Mouse (Mus musculus) midbrain, postnatal 0 days (tissue): Measurements from ENCODE around the gene Scgb1c1. TPM values are rescaled to one million over a fixed set of nuclear protein-coding genes. Genes with fewer than 3 reads are reported as not detected.
A peak's percentile ranks its signal among the peaks of the same experiment; 100 is the strongest.

Source experiments
- ATAC-seq: fragments of 200-750 bp; cut with Nextera tagmentation; 2 replicates; pipeline ENCODE4 v1.8.0; 2017; ENCODE audit warnings: moderate number of reproducible peaks, mild to moderate bottlenecking, moderate TSS enrichment, moderate library complexity; ENCODE audit not compliant: low FRiP score
- DNase-seq: peaks from one replicate; pipeline ENCODE4 v3.0.0-alpha.2; 2015; ENCODE audit warnings: low spot score
- H3K27ac ChIP-seq: fragments of 300-500 bp; sonication (generic); 2 replicates; pipeline ENCODE4 v1.5.1; 2014; ENCODE audit warnings: low read depth, mild to moderate bottlenecking, low read length, mixed read lengths
- H3K27me3 ChIP-seq: fragments of 300-500 bp; sonication (generic); 2 replicates; pipeline ENCODE4 v1.6.1; 2014; ENCODE audit warnings: low read length, control low read depth, mixed read lengths; ENCODE audit not compliant: insufficient read depth
- H3K36me3 ChIP-seq: fragments of 300-500 bp; sonication (generic); 2 replicates; pipeline ENCODE4 v1.6.1; 2014; ENCODE audit warnings: low read length, control low read depth, mixed read lengths; ENCODE audit not compliant: insufficient read depth
- H3K4me1 ChIP-seq: fragments of 300-500 bp; sonication (generic); 2 replicates; pipeline ENCODE4 v1.6.1; 2014; ENCODE audit warnings: mild to moderate bottlenecking, control low read depth, antibody characterized with exemption, low read length, mixed read lengths; ENCODE audit not compliant: insufficient read depth
- H3K4me2 ChIP-seq: fragments of 300-500 bp; sonication (generic); 2 replicates; pipeline ENCODE4 v1.6.1; 2014; ENCODE audit warnings: low read depth, mild to moderate bottlenecking, low read length, mixed read lengths; ENCODE audit not compliant: poor library complexity, severe bottlenecking
- H3K4me3 ChIP-seq: fragments of 300-500 bp; sonication (generic); 2 replicates; pipeline ENCODE4 v1.5.1; 2014; ENCODE audit warnings: low read depth, mild to moderate bottlenecking, low read length, moderate library complexity
- H3K9ac ChIP-seq: fragments of 300-500 bp; sonication (generic); replicated peaks from 2 replicates; pipeline ENCODE4 v1.6.1; 2014; ENCODE audit warnings: mild to moderate bottlenecking, low read length, moderate library complexity, mixed read lengths; ENCODE audit not compliant: poor library complexity, severe bottlenecking
- H3K9me3 ChIP-seq: fragments of 300-500 bp; sonication (generic); 2 replicates; pipeline ENCODE4 v1.6.1; 2016; ENCODE audit warnings: low read length, control low read depth
- CTCF ChIP-seq: IDR thresholded peaks from 2 replicates; pipeline ENCODE4 v1.5.1; 2016; ENCODE audit warnings: antibody characterized with exemption, mild to moderate bottlenecking
- WGBS: fragments of 180-500 bp; shearing (Covaris S2); extraction: QIAGEN DNeasy Blood & Tissue Kit; methylation state at CpG from one replicate; pipeline ENCODE4 v1.1.7; 2014; 5-methylcytosine and 5-hydroxymethylcytosine counted together
- polyA plus RNA-seq: library from polyadenylated mRNA; unstranded; fragments of >200 nt; fragmentation: Nextera tagmentation; extraction: Ambion mirVana; gene quantifications from 2 replicates; pipeline ENCODE4 v1.2.1, GENCODE M21; 2015
- total RNA-seq: library from RNA; depleted of rRNA; stranded (reverse); fragments of >200 nt; gene quantifications from 2 replicates; pipeline ENCODE4 v1.2.3, GENCODE M21; 2014

Gene Scgb1c1
- total and polyA plus RNA-seq, 2 experiments from 2014 or later, result not detected

- 82% methylated on average over 9 of the region's 9 CpGs for WGBS
- peaks cover 37% of the 10 kb centered on the region for H3K36me3 ChIP-seq
Observed at GRCm38 (mm10) chr7:140855181-140855580, 9.8 kb downstream of the Scgb1c1 start.

GRCm38 (mm10) chr7:140855860-140856784 lies 10.8 kb downstream of the Scgb1c1 start, which contains the start of gene Gm45785:
Gene Gm45785, minus strand, starts transcription at chr7:140856331.
- H3K27me3 ChIP-seq, result no peaks in the 10 kb centered on the region
- DNase-seq, result peak; percentile 95
- H3K4me1 ChIP-seq, result peaks cover 15% of the 10 kb centered on the region; the same call in 1 of the 2 replicates
- ATAC-seq, result peak; percentile 83
- H3K36me3 ChIP-seq, result peaks cover 45% of the 10 kb centered on the region
- WGBS, result under 1% methylated on average over 51 of the region's 51 CpGs
- peak within 1 kb of the TSS; percentile 95 for H3K27ac ChIP-seq
- no peaks in the 10 kb centered on the region for H3K9me3 ChIP-seq
- H3K9ac ChIP-seq, result peak within 1 kb of the TSS; percentile 97
- TF ChIP-seq CTCF, result peak; percentile 37
- peak within 1 kb of the TSS; percentile 81 for H3K4me3 ChIP-seq
- peak within 1 kb of the TSS; percentile 96 for H3K4me2 ChIP-seq

More at GRCm38 (mm10) chr7:140855181-140855580, 9.8 kb downstream of the Scgb1c1 start:
- ATAC-seq (no peak), DNase-seq (no peak)
- no peak overlapping the region for H3K27ac ChIP-seq
- peaks cover 15% of the 10 kb centered on the region; the same call in 1 of the 2 replicates for H3K4me1 ChIP-seq
- no peaks in the 10 kb centered on the region for H3K27me3 ChIP-seq
- TF ChIP-seq CTCF, result no peak
- H3K9me3 ChIP-seq, result no peaks in the 10 kb centered on the region
- peak overlapping the region; percentile 96 for H3K4me2 ChIP-seq
- peak overlapping the region; percentile 81 for H3K4me3 ChIP-seq
- peak overlapping the region; percentile 97; the same call in 1 of the 2 replicates for H3K9ac ChIP-seq

GRCm38 (mm10) chr7:140856785-140857549 lies 11.6 kb downstream of the Scgb1c1 start, which contains the start of gene Ric8a:
Gene Ric8a, plus strand, starts transcription at chr7:140856957.
- WGBS, result under 1% methylated on average over 47 of the region's 50 CpGs
- peaks cover 15% of the 10 kb centered on the region; the same call in 1 of the 2 replicates for H3K4me1 ChIP-seq
- peak within 1 kb of the TSS; percentile 81 for H3K4me3 ChIP-seq
- ATAC-seq (peak; percentile 73), DNase-seq (peak; percentile 84)
- H3K9me3 ChIP-seq, result no peaks in the 10 kb centered on the region
- H3K9ac ChIP-seq, result peak within 1 kb of the TSS; percentile 97
- peak within 1 kb of the TSS; percentile 96 for H3K4me2 ChIP-seq
- H3K36me3 ChIP-seq, result peaks cover 47% of the 10 kb centered on the region
- no peaks in the 10 kb centered on the region for H3K27me3 ChIP-seq
- TF ChIP-seq CTCF, result no peak
- peak within 1 kb of the TSS; percentile 95 for H3K27ac ChIP-seq

GRCm38 (mm10) chr7:140857550-140858505 lies 12.5 kb downstream of the Scgb1c1 start, which contains the start of gene Bet1l:
Gene Bet1l, minus strand, starts transcription at chr7:140857577.
- 36% methylated on average over 40 of the region's 40 CpGs for WGBS
- peak; percentile 24; the same call in 1 of the 2 replicates for ATAC-seq
- Histone ChIP-seq H3K4me2 (peak within 1 kb of the TSS; percentile 96), H3K27me3 (no peaks in the 10 kb centered on the region), H3K4me1 (peaks cover 15% of the 10 kb centered on the region; the same call in 1 of the 2 replicates), H3K9ac (peak within 1 kb of the TSS; percentile 97), H3K36me3 (peaks cover 48% of the 10 kb centered on the region), H3K27ac (peak within 1 kb of the TSS; percentile 95), H3K4me3 (peak within 1 kb of the TSS; percentile 81), H3K9me3 (no peaks in the 10 kb centered on the region)
- TF ChIP-seq CTCF, result no peak
- DNase-seq, result peak; percentile 19

- peak overlapping the region; percentile 97; the same call in 1 of the 2 replicates for H3K9ac ChIP-seq
- DNase-seq (no peak), ATAC-seq (no peak)
- WGBS, result 95% methylated on average over 8 of the region's 8 CpGs
- H3K9me3 ChIP-seq, result no peaks in the 10 kb centered on the region
- peak overlapping the region; percentile 96 for H3K4me2 ChIP-seq
- no peak overlapping the region for H3K27ac ChIP-seq
- no peaks in the 10 kb centered on the region for H3K27me3 ChIP-seq
- peaks cover 48% of the 10 kb centered on the region for H3K36me3 ChIP-seq
- no peak for TF ChIP-seq CTCF
- peak overlapping the region; percentile 81; the same call in 1 of the 2 replicates for H3K4me3 ChIP-seq
- peaks cover 15% of the 10 kb centered on the region; the same call in 1 of the 2 replicates for H3K4me1 ChIP-seq
Observed at GRCm38 (mm10) chr7:140858746-140859145, 13.4 kb downstream of the Scgb1c1 start.
